27 mouse cellular contexts compared by ENCODE assay signal in the genomic region with DNA sequence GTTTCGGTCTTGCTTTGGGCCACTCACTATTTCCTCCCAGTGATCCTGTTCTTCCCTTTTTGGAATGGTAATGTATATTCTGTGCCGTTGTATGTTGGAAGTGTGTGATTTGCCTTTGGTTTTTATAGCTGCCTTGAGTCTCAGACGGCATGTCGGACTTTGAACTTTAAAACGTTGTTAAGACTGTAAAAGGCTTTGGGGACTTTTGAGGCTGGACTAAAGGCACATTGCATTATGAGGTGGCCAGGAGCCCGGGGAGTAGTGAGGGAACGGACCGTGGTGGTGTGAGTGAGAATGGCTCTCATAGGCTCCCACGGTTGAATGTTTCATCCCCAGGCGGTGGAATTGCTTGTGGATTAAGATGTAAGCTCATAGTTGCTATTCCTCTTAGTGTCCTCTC. TPM values are rescaled to one million over a fixed set of nuclear protein-coding genes. Genes with fewer than 3 reads are reported as not detected.
DNase-seq lines count a peak whose midpoint lies in the region; ATAC-seq and TF ChIP-seq lines count a peak whose summit lies in the region.
"Had no signal": no experiment of that assay in that cellular context is flagged by ENCODE, and none has a peak within 500 bp of the region (broad histone marks: within the 10 kb centered on the region; RNA-seq: fewer than 3 reads in every experiment).

No protein-coding gene starts in this region.

- no peak overlapping the region for H3K9ac ChIP-seq in midbrain, embryonic 11.5 days (ENCODE audit: low read length)
- H3K9ac ChIP-seq in midbrain, postnatal 0 days (replicated peaks; ENCODE audit: low read length, poor library complexity, severe bottlenecking), result no peak overlapping the region
- no peak overlapping the region for H3K9ac ChIP-seq in intestine, embryonic 16.5 days (ENCODE audit: low read depth, low read length)
- H3K9ac ChIP-seq: embryonic facial prominence, embryonic 12.5 days; forebrain, embryonic 13.5 days; forebrain, embryonic 15.5 days had no signal

- no peaks in the 10 kb centered on the region for H3K4me1 ChIP-seq in midbrain, embryonic 11.5 days (ENCODE audit: control insufficient read depth, insufficient read depth, low read length)
- H3K4me1 ChIP-seq in midbrain, postnatal 0 days (ENCODE audit: insufficient read depth, low read length), result no peaks in the 10 kb centered on the region
- H3K4me1 ChIP-seq in intestine, embryonic 16.5 days (ENCODE audit: control insufficient read depth, insufficient read depth, low read length), result peaks cover 24% of the 10 kb centered on the region
- H3K4me1 ChIP-seq: embryonic facial prominence, embryonic 12.5 days; forebrain, embryonic 13.5 days; forebrain, embryonic 15.5 days had no signal

- H3K4me3 ChIP-seq in midbrain, embryonic 11.5 days (ENCODE audit: low read depth, low read length), result no peak overlapping the region
- H3K4me3 ChIP-seq in midbrain, postnatal 0 days (ENCODE audit: low read depth, low read length), result no peak overlapping the region
- no peak overlapping the region for H3K4me3 ChIP-seq in intestine, embryonic 16.5 days (ENCODE audit: low read length)
- H3K4me3 ChIP-seq in layer of hippocampus, adult 2 months, result no peak overlapping the region
- H3K4me3 ChIP-seq: embryonic facial prominence, embryonic 10.5 days; embryonic facial prominence, embryonic 12.5 days; forebrain, embryonic 13.5 days; forebrain, embryonic 15.5 days had no signal

- WGBS in midbrain, embryonic 11.5 days, result 91% methylated on average over 10 of the region's 10 CpGs
- WGBS in midbrain, postnatal 0 days, result 91% methylated on average over 10 of the region's 10 CpGs
- 73% methylated on average over 10 of the region's 10 CpGs for WGBS in intestine, embryonic 16.5 days
- WGBS in large intestine, adult 2 months, result 36% methylated on average over 10 of the region's 10 CpGs

- TF ChIP-seq CTCF in midbrain, postnatal 0 days (IDR thresholded peaks at IDR 0.05), result no peak
- no peak for TF ChIP-seq CTCF in layer of hippocampus, adult 2 months (conservative IDR thresholded peaks at IDR 0.05)

- no peaks in the 10 kb centered on the region for H3K9me3 ChIP-seq in midbrain, embryonic 11.5 days (ENCODE audit: control insufficient read depth, low read length)
- H3K9me3 ChIP-seq in midbrain, postnatal 0 days (ENCODE audit: low read length), result no peaks in the 10 kb centered on the region
- no peaks in the 10 kb centered on the region for H3K9me3 ChIP-seq in intestine, embryonic 16.5 days (ENCODE audit: control insufficient read depth, low read length)
- H3K9me3 ChIP-seq: embryonic facial prominence, embryonic 10.5 days; embryonic facial prominence, embryonic 12.5 days; forebrain, embryonic 13.5 days; forebrain, embryonic 15.5 days had no signal

- no peaks in the 10 kb centered on the region for H3K27me3 ChIP-seq in midbrain, embryonic 11.5 days (ENCODE audit: control insufficient read depth, insufficient read depth, low read length)
- H3K27me3 ChIP-seq in midbrain, postnatal 0 days (ENCODE audit: insufficient read depth, low read length), result no peaks in the 10 kb centered on the region
- H3K27me3 ChIP-seq in intestine, embryonic 16.5 days (replicated peaks; ENCODE audit: control insufficient read depth, insufficient read depth, low read length), result no peaks in the 10 kb centered on the region
- H3K27me3 ChIP-seq: forebrain, embryonic 13.5 days; forebrain, embryonic 15.5 days had no signal

- H3K36me3 ChIP-seq in midbrain, embryonic 11.5 days (ENCODE audit: control insufficient read depth, insufficient read depth, low read length), result no peaks in the 10 kb centered on the region
- peaks cover 45% of the 10 kb centered on the region for H3K36me3 ChIP-seq in midbrain, postnatal 0 days (ENCODE audit: insufficient read depth, low read length)
- peaks cover 6% of the 10 kb centered on the region; the same call in 1 of the 2 replicates for H3K36me3 ChIP-seq in intestine, embryonic 16.5 days (ENCODE audit: control insufficient read depth, insufficient read depth, low read length)
- H3K36me3 ChIP-seq: embryonic facial prominence, embryonic 10.5 days; embryonic facial prominence, embryonic 12.5 days; forebrain, embryonic 15.5 days had no signal

- H3K27ac ChIP-seq in midbrain, embryonic 11.5 days (ENCODE audit: low read depth, low read length), result no peak overlapping the region
- no peak overlapping the region for H3K27ac ChIP-seq in midbrain, postnatal 0 days (ENCODE audit: low read depth, low read length)
- peak overlapping the region; percentile 72 for H3K27ac ChIP-seq in intestine, embryonic 16.5 days (ENCODE audit: low read length)
- no peak overlapping the region for H3K27ac ChIP-seq in layer of hippocampus, adult 2 months
- H3K27ac ChIP-seq: embryonic facial prominence, embryonic 10.5 days; embryonic facial prominence, embryonic 12.5 days; forebrain, embryonic 13.5 days; forebrain, embryonic 15.5 days had no signal

- peak; percentile 8 for DNase-seq in midbrain, embryonic 11.5 days (ENCODE audit: low spot score, missing footprints)
- no peak for DNase-seq in midbrain, postnatal 0 days (ENCODE audit: low spot score)
- DNase-seq in large intestine, adult 2 months (ENCODE audit: low read depth, low spot score), result peak; percentile 88
- DNase-seq in layer of hippocampus, adult 2 months (ENCODE audit: low spot score in 2 of 2), result no peak
- DNase-seq in cerebellum, postnatal 4 days (ENCODE audit: low spot score in 2 of 2), result no peak
- DNase-seq in ovary, postnatal 10 days (ENCODE audit: low spot score), result no peak
- DNase-seq: adrenal gland, adult 2 months; adrenal gland, postnatal 10 days; adrenal gland, postnatal 25 days; B cell, adult 2 months; cerebellum, adult 11 months; cerebellum, adult 18-20 months; cerebellum, adult 8-10 months; cerebellum, adult 9-11 months; cerebellum, postnatal 14 days; cerebellum, postnatal 36 days had no signal

- no peak overlapping the region for H3K4me2 ChIP-seq in midbrain, embryonic 11.5 days
- no peak overlapping the region for H3K4me2 ChIP-seq in midbrain, postnatal 0 days (ENCODE audit: low read depth, low read length, poor library complexity, severe bottlenecking)
- no peak overlapping the region for H3K4me2 ChIP-seq in intestine, embryonic 16.5 days (ENCODE audit: low read depth, low read length)
- H3K4me2 ChIP-seq: embryonic facial prominence, embryonic 12.5 days; forebrain, embryonic 13.5 days; forebrain, embryonic 15.5 days had no signal

- no peak for ATAC-seq in midbrain, embryonic 11.5 days (ENCODE audit: low FRiP score)
- ATAC-seq in midbrain, postnatal 0 days (ENCODE audit: low FRiP score), result no peak
- peak; percentile 71 for ATAC-seq in intestine, embryonic 16.5 days
- ATAC-seq: CD4-positive, CD25-positive, alpha-beta regulatory T cell, adult 4 months; forebrain, embryonic 13.5 days; forebrain, embryonic 15.5 days had no signal

RNA-seq across cellular contexts. Expression of gene Adap1, which starts 28.3 kb away (rescaled TPM):
- 2.4 TPM in 2 replicates for polyA plus RNA-seq in midbrain, embryonic 11.5 days (2014; fragmentation: Nextera tagmentation; extraction: Ambion mirVana)
- 234 and 253 TPM in 2 replicates for total RNA-seq in midbrain, postnatal 0 days (2014; rRNA removed)
- 141 and 152 TPM in 2 replicates for polyA plus RNA-seq in midbrain, postnatal 0 days (2015; fragmentation: Nextera tagmentation; extraction: Ambion mirVana)
- polyA plus RNA-seq in intestine, embryonic 16.5 days (2015; fragmentation: Nextera tagmentation; extraction: Ambion mirVana), result 5.3 and 6.3 TPM in 2 replicates
- polyA plus RNA-seq in large intestine, adult 2 months (2012; rRNA removed), result 132 and 167 TPM in 2 replicates
- total RNA-seq in layer of hippocampus, adult 2 months (2021), result 100 to 1,000 TPM; 162 to 171 TPM

RNA-seq across cellular contexts. Expression of gene Get4, which starts 45.0 kb away (rescaled TPM):
- 118 and 123 TPM in 2 replicates for polyA plus RNA-seq in midbrain, embryonic 11.5 days (2014; fragmentation: Nextera tagmentation; extraction: Ambion mirVana)
- 48.5 and 48.9 TPM in 2 replicates for total RNA-seq in midbrain, postnatal 0 days (2014; rRNA removed)
- 135 and 142 TPM in 2 replicates for polyA plus RNA-seq in midbrain, postnatal 0 days (2015; fragmentation: Nextera tagmentation; extraction: Ambion mirVana)
- polyA plus RNA-seq in intestine, embryonic 16.5 days (2015; fragmentation: Nextera tagmentation; extraction: Ambion mirVana), result 136 and 143 TPM in 2 replicates
- polyA plus RNA-seq in large intestine, adult 2 months (2012; rRNA removed), result 66.2 and 87.5 TPM in 2 replicates
- total RNA-seq in layer of hippocampus, adult 2 months (2021), result 10 to 100 TPM; 52.5 to 53.8 TPM

RNA-seq across cellular contexts. Expression of gene Cox19, which starts 54.1 kb away (rescaled TPM):
- 124 and 133 TPM in 2 replicates for polyA plus RNA-seq in midbrain, embryonic 11.5 days (2014; fragmentation: Nextera tagmentation; extraction: Ambion mirVana)
- total RNA-seq in midbrain, postnatal 0 days (2014; rRNA removed), result 95.5 and 98.5 TPM in 2 replicates
- 79.4 and 90.0 TPM in 2 replicates for polyA plus RNA-seq in midbrain, postnatal 0 days (2015; fragmentation: Nextera tagmentation; extraction: Ambion mirVana)
- 183 and 195 TPM in 2 replicates for polyA plus RNA-seq in intestine, embryonic 16.5 days (2015; fragmentation: Nextera tagmentation; extraction: Ambion mirVana)
- polyA plus RNA-seq in large intestine, adult 2 months (2012; rRNA removed), result 98.4 and 111 TPM in 2 replicates
- 10 to 100 TPM; 74.3 to 76.8 TPM for total RNA-seq in layer of hippocampus, adult 2 months (2021)

RNA-seq across cellular contexts. Expression of gene Cyp2w1, which starts 55.3 kb away (rescaled TPM):
- polyA plus RNA-seq in midbrain, embryonic 11.5 days (2014; fragmentation: Nextera tagmentation; extraction: Ambion mirVana), result not detected in 2 replicates
- not detected in 2 replicates for total RNA-seq in midbrain, postnatal 0 days (2014; rRNA removed)
- polyA plus RNA-seq in midbrain, postnatal 0 days (2015; fragmentation: Nextera tagmentation; extraction: Ambion mirVana), result not detected in 2 replicates
- polyA plus RNA-seq in intestine, embryonic 16.5 days (2015; fragmentation: Nextera tagmentation; extraction: Ambion mirVana), result 33.9 and 44.0 TPM in 2 replicates
- 0.83 and 1.9 TPM in 2 replicates for polyA plus RNA-seq in large intestine, adult 2 months (2012; rRNA removed)
- total RNA-seq in layer of hippocampus, adult 2 months (2021), result not detected
- total RNA-seq: adrenal gland, adult 2 months; adrenal gland, postnatal 10 days; adrenal gland, postnatal 25 days; adrenal gland, postnatal 4 days; ES-E14; MEL had no signal
- polyA plus RNA-seq: adrenal gland, adult 2 months; CD4-positive, CD25-positive, alpha-beta regulatory T cell, adult 4 months; cortical plate, adult 2 months; embryonic facial prominence, embryonic 10.5 days; forebrain, embryonic 11.5 days; forebrain, embryonic 13.5 days; forebrain, embryonic 15.5 days had no signal

Comparison
In these comparisons a context has a peak if more than half of its experiments do, and no peak if none do; other contexts are left out.
1. DNase-seq: peak in midbrain, embryonic 11.5 days (single experiment) and large intestine, adult 2 months (single experiment); none in midbrain, postnatal 0 days (single experiment), layer of hippocampus, adult 2 months (0 of 2), cerebellum, postnatal 4 days (0 of 2) and ovary, postnatal 10 days (single experiment).
2. RNA of gene Adap1, which starts 28.3 kb away (polyA plus RNA-seq): 141 to 152 TPM in midbrain, postnatal 0 days and 132 to 167 TPM in large intestine, adult 2 months; 5.3 to 6.3 TPM in intestine, embryonic 16.5 days and 2.4 TPM in midbrain, embryonic 11.5 days; every median in the first group is over 10 times any median in the second.